Mouse (Mus musculus): ENCODE measurements at regions not wholly inside any gene's neighbourhood (a gene's known extent, or its start where the extent isn't known, plus 50 kb on each side); places are given as distances from the start of the nearest gene placed in this dataset.
A peak's percentile ranks its signal among the peaks of the same experiment; 100 is the strongest.

GRCm38 (mm10) chr6:133904501-133904900 lies 50.9 kb upstream of the Kap start:
- Histone ChIP-seq H3K27ac (no peak overlapping the region), H3K4me2 (no peak overlapping the region), H3K4me3 (no peak overlapping the region), H3K9ac (no peak overlapping the region), H3K36me3 (no peaks in the 10 kb centered on the region), H3K4me1 (no peaks in the 10 kb centered on the region), H3K9me3 (no peaks in the 10 kb centered on the region), H3K27me3 (no peaks in the 10 kb centered on the region; the same call in 1 of the 2 replicates)
- no peak for ATAC-seq (ENCODE audit: insufficient number of reproducible peaks, low FRiP score, low TSS enrichment, low read depth)
- 31% methylated on average over 5 of the region's 5 CpGs for WGBS

GRCm38 (mm10) chr6:133934667-133935066 lies 81.1 kb upstream of the Kap start:
- Histone ChIP-seq H3K27ac (no peak overlapping the region), H3K9ac (no peak overlapping the region), H3K27me3 (no peaks in the 10 kb centered on the region), H3K4me1 (no peaks in the 10 kb centered on the region), H3K9me3 (no peaks in the 10 kb centered on the region), H3K4me2 (no peak overlapping the region), H3K4me3 (no peak overlapping the region), H3K36me3 (no peaks in the 10 kb centered on the region)
- 89% methylated on average over 7 of the region's 7 CpGs for WGBS
- peak; percentile 50 for ATAC-seq (ENCODE audit: insufficient number of reproducible peaks, low FRiP score, low TSS enrichment, low read depth)

GRCm38 (mm10) chr6:133935671-133936070 lies 82.1 kb upstream of the Kap start:
- Histone ChIP-seq H3K27me3 (no peaks in the 10 kb centered on the region), H3K27ac (no peak overlapping the region), H3K4me2 (no peak overlapping the region), H3K4me3 (no peak overlapping the region), H3K9me3 (no peaks in the 10 kb centered on the region), H3K9ac (no peak overlapping the region), H3K4me1 (no peaks in the 10 kb centered on the region), H3K36me3 (no peaks in the 10 kb centered on the region)
- ATAC-seq (ENCODE audit: insufficient number of reproducible peaks, low FRiP score, low TSS enrichment, low read depth): no peak
- 96% methylated on average over 2 of the region's 2 CpGs for WGBS

- no peaks in the 10 kb centered on the region for H3K27me3 ChIP-seq
- H3K4me2 ChIP-seq: no peak overlapping the region
- no peak overlapping the region for H3K27ac ChIP-seq
- 73% methylated on average over 11 of the region's 11 CpGs for WGBS
- no peaks in the 10 kb centered on the region for H3K36me3 ChIP-seq
- no peaks in the 10 kb centered on the region for H3K9me3 ChIP-seq
- no peak overlapping the region for H3K4me3 ChIP-seq
- H3K4me1 ChIP-seq: no peaks in the 10 kb centered on the region
- H3K9ac ChIP-seq: no peak overlapping the region
- ATAC-seq (ENCODE audit: insufficient number of reproducible peaks, low FRiP score, low TSS enrichment, low read depth): no peak
These were observed 75.4 kb upstream of the Etv6 start for GRCm38 (mm10) chr6:133959902-133960634.

GRCm38 (mm10) chr6:133960713-133961112 lies 74.8 kb upstream of the Etv6 start:
- H3K9me3 ChIP-seq: no peaks in the 10 kb centered on the region
- no peak for ATAC-seq (ENCODE audit: insufficient number of reproducible peaks, low FRiP score, low TSS enrichment, low read depth)

GRCm38 (mm10) chr6:133962641-133963040 lies 72.9 kb upstream of the Etv6 start:
- Histone ChIP-seq H3K9ac (no peak overlapping the region), H3K36me3 (no peaks in the 10 kb centered on the region), H3K4me3 (no peak overlapping the region), H3K4me1 (no peaks in the 10 kb centered on the region), H3K9me3 (no peaks in the 10 kb centered on the region), H3K27ac (no peak overlapping the region), H3K4me2 (no peak overlapping the region), H3K27me3 (no peaks in the 10 kb centered on the region)
- 74% methylated on average over 5 of the region's 5 CpGs for WGBS
- ATAC-seq (ENCODE audit: insufficient number of reproducible peaks, low FRiP score, low TSS enrichment, low read depth): no peak

More at GRCm38 (mm10) chr6:133960713-133961112, 74.8 kb upstream of the Etv6 start:
- no peak overlapping the region for H3K4me2 ChIP-seq
- H3K4me1 ChIP-seq: no peaks in the 10 kb centered on the region
- H3K27me3 ChIP-seq: no peaks in the 10 kb centered on the region
- no peak overlapping the region for H3K27ac ChIP-seq
- WGBS: 27% methylated on average over 7 of the region's 7 CpGs
- no peak overlapping the region for H3K9ac ChIP-seq
- H3K4me3 ChIP-seq: no peak overlapping the region
- H3K36me3 ChIP-seq: no peaks in the 10 kb centered on the region

- ATAC-seq (ENCODE audit: insufficient number of reproducible peaks, low FRiP score, low TSS enrichment, low read depth): no peak
- H3K4me2 ChIP-seq: no peak overlapping the region
- no peaks in the 10 kb centered on the region for H3K9me3 ChIP-seq
- no peak overlapping the region for H3K4me3 ChIP-seq
- WGBS: 82% methylated on average over 6 of the region's 6 CpGs
- H3K4me1 ChIP-seq: no peaks in the 10 kb centered on the region
- H3K27me3 ChIP-seq: no peaks in the 10 kb centered on the region
- no peak overlapping the region for H3K27ac ChIP-seq
- no peak overlapping the region for H3K9ac ChIP-seq
- H3K36me3 ChIP-seq: no peaks in the 10 kb centered on the region
These were observed 72.2 kb upstream of the Etv6 start for GRCm38 (mm10) chr6:133963264-133963663.

- Histone ChIP-seq H3K27ac (no peak overlapping the region), H3K9me3 (no peaks in the 10 kb centered on the region), H3K4me1 (0 out of 2 replicates have a peak, but pooled peaks cover 2% of the 10 kb centered on the region), H3K4me2 (no peak overlapping the region), H3K27me3 (no peaks in the 10 kb centered on the region), H3K4me3 (no peak overlapping the region), H3K9ac (no peak overlapping the region), H3K36me3 (no peaks in the 10 kb centered on the region)
- WGBS: 69% methylated on average over 3 of the region's 3 CpGs
- ATAC-seq (ENCODE audit: insufficient number of reproducible peaks, low FRiP score, low TSS enrichment, low read depth): no peak
These were observed 68.2 kb upstream of the Etv6 start for GRCm38 (mm10) chr6:133967286-133967685.

- ATAC-seq (ENCODE audit: insufficient number of reproducible peaks, low FRiP score, low TSS enrichment, low read depth): no peak; the same call in 1 of the 2 replicates
- Histone ChIP-seq H3K36me3 (no peaks in the 10 kb centered on the region), H3K4me2 (no peak overlapping the region), H3K4me1 (0 out of 2 replicates have a peak, but pooled peaks cover 2% of the 10 kb centered on the region), H3K9me3 (no peaks in the 10 kb centered on the region), H3K9ac (no peak overlapping the region), H3K4me3 (no peak overlapping the region), H3K27me3 (no peaks in the 10 kb centered on the region), H3K27ac (no peak overlapping the region)
- 62% methylated on average over 6 of the region's 6 CpGs for WGBS
These were observed 63.3 kb upstream of the Etv6 start for GRCm38 (mm10) chr6:133972054-133972705.

- Histone ChIP-seq H3K9me3 (no peaks in the 10 kb centered on the region), H3K27me3 (no peaks in the 10 kb centered on the region), H3K9ac (no peak overlapping the region), H3K36me3 (no peaks in the 10 kb centered on the region), H3K4me3 (no peak overlapping the region), H3K4me1 (0 out of 2 replicates have a peak, but pooled peaks cover 2% of the 10 kb centered on the region), H3K4me2 (no peak overlapping the region), H3K27ac (no peak overlapping the region)
- WGBS: 87% methylated on average over 7 of the region's 7 CpGs
- no peak for ATAC-seq (ENCODE audit: insufficient number of reproducible peaks, low FRiP score, low TSS enrichment, low read depth)
These were observed 62.2 kb upstream of the Etv6 start for GRCm38 (mm10) chr6:133973205-133973838.

GRCm38 (mm10) chr6:133975951-133976350 lies 59.5 kb upstream of the Etv6 start:
- Histone ChIP-seq H3K4me2 (no peak overlapping the region), H3K27ac (no peak overlapping the region), H3K27me3 (no peaks in the 10 kb centered on the region), H3K4me1 (0 out of 2 replicates have a peak, but pooled peaks cover 2% of the 10 kb centered on the region), H3K9ac (no peak overlapping the region), H3K36me3 (no peaks in the 10 kb centered on the region), H3K9me3 (no peaks in the 10 kb centered on the region), H3K4me3 (no peak overlapping the region)
- 67% methylated on average over 1 of the region's 1 CpGs for WGBS
- no peak for ATAC-seq (ENCODE audit: insufficient number of reproducible peaks, low FRiP score, low TSS enrichment, low read depth)

- no peaks in the 10 kb centered on the region for H3K27me3 ChIP-seq
- no peaks in the 10 kb centered on the region for H3K36me3 ChIP-seq
- WGBS: 53% methylated on average over 6 of the region's 6 CpGs
- H3K4me2 ChIP-seq: no peak overlapping the region
- no peak overlapping the region for H3K4me3 ChIP-seq
- no peaks in the 10 kb centered on the region for H3K9me3 ChIP-seq
- no peak for ATAC-seq (ENCODE audit: insufficient number of reproducible peaks, low FRiP score, low TSS enrichment, low read depth)
- 0 out of 2 replicates have a peak, but pooled peaks cover 2% of the 10 kb centered on the region for H3K4me1 ChIP-seq
- H3K27ac ChIP-seq: no peak overlapping the region
- H3K9ac ChIP-seq: no peak overlapping the region
These were observed 58.6 kb upstream of the Etv6 start for GRCm38 (mm10) chr6:133976854-133977253.
